Mouse (Mus musculus): ENCODE measurements around the gene Cchcr1.

Cchcr1 gene

DNA sequence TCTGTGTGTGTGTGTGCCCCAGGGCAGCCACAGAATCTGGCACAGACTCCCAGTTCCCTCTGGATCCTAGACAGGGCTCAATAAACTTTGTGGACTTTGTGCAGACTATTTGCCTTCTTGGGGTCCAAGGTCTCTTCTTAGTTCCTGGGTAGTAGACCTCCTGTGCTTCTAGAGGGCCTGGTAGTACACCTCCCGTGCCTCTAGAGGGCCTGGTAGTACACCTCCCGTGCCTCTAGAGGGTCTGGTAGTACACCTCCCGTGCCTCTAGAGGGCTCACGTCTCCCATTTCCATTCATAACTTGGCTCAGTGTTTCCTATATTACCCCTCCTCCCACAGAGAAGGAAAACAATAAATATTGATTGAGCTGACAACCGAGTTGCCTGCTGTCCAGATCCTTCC is 39.9 kb downstream of the Cchcr1 start:
- DNase-seq, result peak; percentile 63

GRCm38 (mm10) chr17:35557351-35557750 is 40.5 kb downstream of the Cchcr1 start:
- no peak for DNase-seq

DNA sequence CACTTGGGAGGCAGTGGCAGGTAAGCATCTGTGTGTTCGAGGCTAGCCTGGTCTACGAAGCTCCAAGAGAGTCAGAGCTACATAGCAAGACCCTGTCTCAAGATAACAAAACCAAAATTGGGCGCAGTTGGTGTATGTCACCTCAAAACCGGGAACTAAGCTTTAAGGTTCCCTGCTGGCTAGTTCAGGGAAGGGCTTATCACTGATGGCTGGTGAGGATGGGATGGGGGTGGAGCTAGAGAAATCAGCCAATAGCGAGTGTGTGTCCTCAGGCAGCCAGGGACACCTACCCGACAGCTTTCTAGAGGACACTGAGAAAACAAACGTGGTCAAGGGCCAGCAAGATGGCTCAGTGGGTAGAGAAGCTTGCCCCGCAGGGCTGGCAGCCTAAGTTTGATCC is 41.3 kb downstream of the Cchcr1 start:
- no peak for DNase-seq

DNA sequence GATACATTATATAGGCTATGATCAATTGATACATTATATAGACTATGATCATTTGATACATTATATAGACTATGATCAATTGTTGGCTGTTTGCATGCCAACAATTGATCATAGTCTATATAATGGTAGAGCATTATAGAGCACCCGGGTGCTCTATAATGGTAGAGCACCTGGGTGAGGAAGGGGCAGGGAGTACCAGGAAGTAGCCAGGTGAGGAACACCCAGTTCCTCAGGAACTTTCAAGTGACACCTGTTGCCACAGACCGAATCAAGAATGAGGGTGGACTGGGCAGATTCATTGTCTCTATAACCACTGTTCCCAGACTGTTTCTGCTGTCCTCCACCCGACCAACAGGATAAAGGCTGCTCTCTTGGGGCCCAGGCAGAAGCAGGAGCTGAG is 50.2 kb downstream of the Cchcr1 start, which contains the start of gene 2300002M23Rik:
TSS of gene 2300002M23Rik (plus strand) at position 301 of the 400 bp plus-strand sequence.
- no peak for DNase-seq

GRCm38 (mm10) chr17:35567767-35568166 is 50.9 kb downstream of the Cchcr1 start:
- no peak for DNase-seq

- no peak for DNase-seq
Observed at GRCm38 (mm10) chr17:35569091-35569944, 52.4 kb downstream of the Cchcr1 start.

GRCm38 (mm10) chr17:35570836-35571235 is 53.9 kb downstream of the Cchcr1 start:
- no peak for DNase-seq

DNA sequence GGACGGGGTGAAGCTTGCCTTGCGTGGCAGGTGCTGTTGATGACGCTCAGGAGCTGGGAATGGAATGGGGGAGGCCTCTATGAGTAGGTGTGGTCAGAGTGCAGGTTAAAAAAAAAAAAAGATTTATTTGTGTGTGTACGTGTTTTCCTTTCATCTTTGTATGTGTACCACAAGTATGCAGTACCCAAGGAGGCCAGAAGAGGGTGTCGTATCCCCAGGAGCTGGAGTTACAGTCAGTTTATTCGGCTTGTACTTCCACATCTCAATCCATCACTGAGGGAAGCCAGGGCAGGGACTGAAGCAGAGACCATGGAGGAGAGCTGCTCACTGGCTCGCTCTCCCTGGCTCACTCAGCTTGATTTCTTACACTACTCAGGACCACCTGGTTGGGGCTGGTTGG is 54.6 kb downstream of the Cchcr1 start:
- DNase-seq, result no peak

DNA sequence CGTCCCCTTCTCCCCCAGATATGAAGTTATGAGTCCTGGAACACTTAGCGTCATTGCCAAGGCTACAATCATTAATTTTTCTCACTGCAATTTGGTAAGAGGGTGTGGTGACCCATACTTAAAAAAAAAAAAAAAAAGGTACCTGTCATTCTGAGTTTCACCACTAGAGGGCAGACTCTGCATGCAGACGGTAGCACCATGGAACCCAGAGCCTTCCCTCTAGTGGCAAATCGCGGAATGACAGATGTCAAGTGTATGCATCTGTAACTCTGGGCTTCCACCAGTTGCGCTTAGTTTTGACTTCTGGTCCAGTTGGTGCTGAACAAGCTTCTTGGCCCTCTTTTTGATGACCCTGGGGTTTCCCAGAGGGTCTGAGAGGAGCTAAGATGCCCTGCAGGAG is 61.3 kb downstream of the Cchcr1 start:
- DNase-seq, result peak; percentile 81

Measured in kidney, postnatal 14 days (tissue).